Mouse (Mus musculus) spleen, postnatal 14 days (tissue): Measurements from ENCODE around the gene Gm4869.

Source experiments
- DNase-seq, 2 experiments: peaks; one replicate each; pipeline ENCODE4 v3.0.0; 2021 to 2022; ENCODE audit warnings: low spot score in 2 of 2

The Gm4869 gene

DNA sequence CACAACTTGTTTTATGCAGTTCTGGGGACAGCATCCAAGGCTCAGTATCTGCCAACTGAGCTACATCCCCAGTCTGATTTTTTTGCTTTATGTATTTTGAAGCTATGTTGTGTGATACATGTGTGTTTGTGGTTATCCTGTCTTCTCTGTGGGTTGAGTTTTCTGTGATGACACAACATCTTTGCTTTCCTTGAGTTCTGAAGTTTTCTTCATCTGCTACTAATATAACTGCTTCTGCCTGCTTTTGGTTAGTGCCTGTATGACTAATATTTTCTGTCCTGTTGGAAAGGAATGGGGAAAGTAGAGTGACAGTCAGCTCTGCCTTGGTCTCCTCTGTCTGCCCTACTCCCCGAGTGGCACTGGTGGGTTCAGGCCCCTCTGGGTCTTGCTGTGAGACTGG is 75.8 kb downstream of the Gm4869 start:
- no peak for DNase-seq

- DNase-seq: no peak
These were observed 81.3 kb downstream of the Gm4869 start for GRCm38 (mm10) chr5:140526754-140527153.

DNA sequence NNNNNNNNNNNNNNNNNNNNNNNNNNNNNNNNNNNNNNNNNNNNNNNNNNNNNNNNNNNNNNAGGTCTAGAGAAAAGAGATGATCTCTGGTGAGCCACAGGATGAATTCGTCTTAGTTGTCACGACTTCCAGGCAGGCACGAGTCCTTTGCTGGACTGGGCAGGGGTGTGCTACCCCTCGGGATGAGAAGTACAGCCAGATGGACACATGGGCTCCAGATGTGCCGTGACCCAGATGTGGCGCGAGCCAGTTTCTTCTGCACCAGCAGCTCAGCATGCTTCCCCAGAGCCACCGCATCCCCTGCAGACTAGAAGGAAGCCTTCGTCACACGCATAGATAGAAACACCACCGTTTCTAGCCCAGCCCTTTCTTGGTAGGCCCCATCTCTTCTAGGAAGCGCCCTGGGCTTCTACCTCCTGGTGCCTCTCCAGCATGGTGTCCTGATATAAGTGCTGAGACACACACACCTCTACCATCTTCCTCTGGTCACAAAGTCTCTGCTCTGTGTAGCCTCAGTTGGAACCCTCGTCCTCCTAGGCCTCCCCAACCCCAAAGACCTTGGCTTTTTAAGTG is 92.8 kb downstream of the Gm4869 start:
- no peak for DNase-seq

GRCm38 (mm10) chr5:140540106-140540505 is 94.7 kb downstream of the Gm4869 start:
- peak; percentile 59 to 80 for DNase-seq

DNA sequence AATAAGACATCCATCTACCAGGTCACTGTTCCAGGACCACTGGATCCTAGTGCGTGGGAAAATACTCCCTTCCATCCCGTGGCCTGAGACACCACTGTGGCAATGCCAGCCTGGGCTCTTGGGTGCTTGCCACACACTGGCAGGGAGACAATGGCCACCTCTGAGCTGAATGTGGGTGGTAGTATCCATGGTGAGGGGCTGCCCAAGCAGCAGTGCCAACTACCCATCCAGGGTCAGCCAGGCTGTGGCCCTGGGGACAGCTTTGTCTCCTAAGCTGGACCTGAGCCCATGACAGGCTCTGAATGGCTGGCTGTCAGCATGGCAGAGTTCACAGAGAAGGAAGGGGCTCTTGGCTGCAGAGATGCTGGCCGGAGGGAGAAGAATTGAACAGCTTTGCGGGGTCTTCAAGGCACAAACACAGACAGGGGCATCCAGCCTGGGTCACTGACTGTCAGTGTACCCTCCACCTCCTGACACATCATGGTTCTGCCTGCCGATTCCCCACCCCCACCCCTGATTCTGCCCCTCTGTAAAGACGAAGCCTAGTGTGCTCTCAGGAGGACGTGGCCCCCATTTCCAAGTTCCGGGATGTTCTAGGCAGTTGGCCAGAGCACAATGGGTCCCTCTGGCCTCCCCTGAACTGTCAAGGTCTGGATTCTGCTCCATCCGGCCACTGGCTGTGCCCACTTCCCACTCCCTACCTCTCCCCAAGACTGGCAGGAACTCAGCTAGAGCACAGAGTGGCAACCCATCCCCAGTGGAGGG is 97.5 kb downstream of the Gm4869 start:
- DNase-seq: no peak
